Mouse (Mus musculus): ENCODE results near the gene Slc6a6.

Slc6a6 gene

GRCm38 (mm10) chr6:91795640-91796039, 111.8 kb downstream of the Slc6a6 start:
- DNase-seq = no peak

GRCm38 (mm10) chr6:91796064-91796463, 112.2 kb downstream of the Slc6a6 start:
- no peak for DNase-seq

GRCm38 (mm10) chr6:91796736-91797135, 112.9 kb downstream of the Slc6a6 start:
- no peak for DNase-seq

DNA sequence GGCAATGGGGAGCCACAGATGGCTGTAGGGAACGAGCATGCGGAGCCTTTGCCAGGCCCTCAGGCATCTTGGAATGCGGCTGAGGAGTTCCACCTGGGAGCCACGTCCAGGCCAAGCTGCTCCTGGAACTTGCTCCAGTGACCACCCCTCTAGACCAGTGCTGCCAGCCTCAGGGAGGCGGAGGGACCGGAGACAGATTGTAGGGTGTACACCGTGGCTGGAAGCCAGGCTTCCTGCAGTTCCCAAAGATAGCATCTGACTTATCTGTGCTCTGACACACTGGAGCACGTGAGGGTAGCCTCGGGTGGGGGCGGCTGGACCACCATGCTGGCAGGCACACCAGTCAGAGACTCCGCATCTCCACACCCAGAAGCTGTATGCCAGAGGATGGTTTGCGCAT, 114.6 kb downstream of the Slc6a6 start:
- DNase-seq = peak; percentile 58

GRCm38 (mm10) chr6:91804177-91804576, 120.3 kb downstream of the Slc6a6 start:
- peak; percentile 28 for DNase-seq

- no peak for DNase-seq
Measured at GRCm38 (mm10) chr6:91807169-91807568, 123.3 kb downstream of the Slc6a6 start.

GRCm38 (mm10) chr6:91808022-91808421, 124.2 kb downstream of the Slc6a6 start:
- DNase-seq = no peak

All from cerebellum, adult 8-10 months (tissue).